In the genomic region with DNA sequence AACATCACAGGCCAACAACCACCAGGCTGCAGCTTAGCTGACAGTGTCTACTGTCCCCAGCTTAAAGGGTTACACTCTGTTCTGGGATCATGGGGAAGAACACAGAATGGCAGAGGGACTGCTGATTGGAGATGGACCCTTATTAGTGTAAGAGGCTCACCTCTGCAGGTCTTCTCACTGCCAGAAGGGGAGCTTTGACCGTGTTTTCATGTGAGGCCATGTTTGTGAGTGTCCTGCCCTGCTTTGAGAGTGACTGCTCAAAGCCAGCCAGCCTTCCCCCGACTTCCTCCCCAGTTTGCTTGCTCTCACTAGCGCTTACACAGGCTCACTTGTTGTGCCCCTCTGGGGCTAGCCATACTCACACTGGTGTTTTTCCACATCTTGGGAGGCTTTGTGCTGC, we compare ENCODE assay signal across 21 mouse cellular contexts. TPM values are rescaled to one million over a fixed set of nuclear protein-coding genes. Genes with fewer than 3 reads are reported as not detected.
DNase-seq lines count a peak whose midpoint lies in the region; ATAC-seq lines count a peak whose summit lies in the region.
"Had no signal": no experiment of that assay in that cellular context is flagged by ENCODE, and none has a peak within 500 bp of the region (broad histone marks: within the 10 kb centered on the region; RNA-seq: fewer than 3 reads in every experiment).

No protein-coding gene starts in this region.

- no peaks in the 10 kb centered on the region for H3K27me3 ChIP-seq in heart, embryonic 12.5 days (replicated peaks)
- H3K27me3 ChIP-seq: embryonic facial prominence, embryonic 13.5 days; embryonic facial prominence, embryonic 15.5 days; forebrain, embryonic 12.5 days had no signal

- intact Hi-C loops in heart, postnatal 10 days (cut with DNase I) = no loop called here

- no peak overlapping the region for H3K4me2 ChIP-seq in heart, embryonic 12.5 days
- H3K4me2 ChIP-seq: embryonic facial prominence, embryonic 13.5 days; embryonic facial prominence, embryonic 15.5 days; forebrain, embryonic 12.5 days had no signal

- no peak overlapping the region for H3K9ac ChIP-seq in heart, embryonic 12.5 days
- H3K9ac ChIP-seq: embryonic facial prominence, embryonic 13.5 days; embryonic facial prominence, embryonic 15.5 days; forebrain, embryonic 12.5 days had no signal

- peaks cover 75% of the 10 kb centered on the region for H3K4me1 ChIP-seq in heart, embryonic 12.5 days (replicated peaks)

- no peak for ATAC-seq in heart, embryonic 12.5 days (ENCODE audit: insufficient number of reproducible peaks, low FRiP score)
- ATAC-seq: forebrain, embryonic 14.5 days; forebrain, embryonic 16.5 days had no signal

- no peak overlapping the region for H3K4me3 ChIP-seq in heart, embryonic 12.5 days
- H3K4me3 ChIP-seq: embryonic facial prominence, embryonic 13.5 days; embryonic facial prominence, embryonic 15.5 days; erythroblast, embryonic 14.5 days; forebrain, embryonic 10.5 days; forebrain, embryonic 12.5 days had no signal

- H3K27ac ChIP-seq in heart, embryonic 12.5 days (ENCODE audit: poor library complexity, severe bottlenecking) = no peak overlapping the region
- H3K27ac ChIP-seq: embryonic facial prominence, embryonic 13.5 days; embryonic facial prominence, embryonic 15.5 days; forebrain, embryonic 10.5 days; forebrain, embryonic 12.5 days had no signal

- DNase-seq in heart, adult 11 months = peak; percentile 74
- DNase-seq in heart, postnatal 4 days = peak; percentile 3
- no peak for DNase-seq in heart, postnatal 10 days
- DNase-seq in thymus, postnatal 4 days = peak; percentile 24
- no peak for DNase-seq in thymus, adult 18-20 months
- DNase-seq: adrenal gland, adult 2 months; adrenal gland, postnatal 10 days; adrenal gland, postnatal 25 days; cerebellum, adult 11 months; cerebellum, adult 18-20 months; cerebellum, adult 8-10 months; cerebellum, postnatal 36 days; embryo, embryonic 11 days had no signal

- 90% methylated on average over 3 of the region's 3 CpGs for WGBS in heart, embryonic 12.5 days

- peaks cover 7% of the 10 kb centered on the region; the same call in 1 of the 2 replicates for H3K36me3 ChIP-seq in heart, embryonic 12.5 days
- H3K36me3 ChIP-seq: embryonic facial prominence, embryonic 15.5 days; forebrain, embryonic 10.5 days; forebrain, embryonic 12.5 days had no signal

- H3K9me3 ChIP-seq in heart, embryonic 12.5 days (replicated peaks) = no peaks in the 10 kb centered on the region
- H3K9me3 ChIP-seq: embryonic facial prominence, embryonic 13.5 days; embryonic facial prominence, embryonic 15.5 days; forebrain, embryonic 10.5 days; forebrain, embryonic 12.5 days had no signal

RNA-seq across cellular contexts. Expression of a gene that starts 58.5 kb away (rescaled TPM):
- 96.3 and 104 TPM in 2 replicates for polyA plus RNA-seq in heart, embryonic 12.5 days (2016; fragmentation: Nextera tagmentation; extraction: Ambion mirVana)
- total RNA-seq in heart, postnatal 4 days (2021) = 100 to 1,000 TPM; 183 to 186 TPM
- total RNA-seq in heart, postnatal 10 days (2021) = 100 to 1,000 TPM; 185 to 197 TPM

Comparison
In these comparisons a context has a peak if more than half of its experiments do, and no peak if none do; other contexts are left out.
1. DNase-seq: peak in heart, adult 11 months (single experiment), heart, postnatal 4 days (single experiment) and thymus, postnatal 4 days (single experiment); none in heart, postnatal 10 days (0 of 2) and thymus, adult 18-20 months (0 of 2).